Mouse (Mus musculus): ENCODE results near the gene Sco1.

DNA sequence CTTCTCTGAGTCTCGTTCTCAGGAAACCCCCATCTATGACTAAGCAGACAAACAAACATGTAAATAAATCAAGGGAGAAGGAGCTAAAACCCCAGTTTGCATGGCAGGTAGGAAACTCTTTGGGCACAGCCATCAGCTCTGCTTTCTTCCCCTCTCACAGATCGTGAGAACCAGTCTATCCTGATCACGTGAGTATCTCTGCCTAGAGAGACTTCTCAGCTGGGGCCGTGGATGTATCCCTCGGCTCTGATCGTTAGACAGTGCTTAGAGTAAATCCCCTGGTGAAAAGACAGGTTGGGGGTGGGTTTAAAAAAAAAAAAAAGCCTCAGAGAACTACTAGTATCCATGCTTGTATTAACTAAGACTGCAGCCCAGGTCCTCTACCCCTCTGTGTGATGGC is 30.8 kb downstream of the Sco1 start:
- no peak for TF ChIP-seq USF1 (IDR thresholded peaks at IDR 0.05; ENCODE audit: low read depth, low read length)
- no peak for TF ChIP-seq JUND (conservative IDR thresholded peaks at IDR 0.05; ENCODE audit: low read depth, low read length)
- TF ChIP-seq MXI1 (IDR thresholded peaks at IDR 0.05; ENCODE audit: low read depth, low read length), result no peak
- no peak for TF ChIP-seq CTCF (conservative IDR thresholded peaks at IDR 0.05 in 1 of 2, IDR thresholded peaks at IDR 0.05 in 1 of 2; ENCODE audit: low read depth in 2 of 2, low read length in 2 of 2)
